Mouse (Mus musculus): Measurements from ENCODE around the gene Wars. TPM values are rescaled to one million over a fixed set of nuclear protein-coding genes. Genes with fewer than 3 reads are reported as not detected.
"Not testable (repeated sequence)": the region's sequence is repeated elsewhere in the genome, so short reads cannot be mapped to it uniquely, and the experiment has no call there.

The Wars gene
- polyA plus RNA-seq, 1 experiment = 487 TPM

- DNase-seq (ENCODE audit: low read depth) = no peak
Measured at GRCm38 (mm10) chr12:108857109-108857508, 36.9 kb downstream of the Wars start.

GRCm38 (mm10) chr12:108856186-108856585 is 37.8 kb downstream of the Wars start:
- no peak for DNase-seq (ENCODE audit: low read depth)

GRCm38 (mm10) chr12:108855081-108855480 is 38.9 kb downstream of the Wars start:
- no peak for DNase-seq (ENCODE audit: low read depth)

- DNase-seq (ENCODE audit: low read depth) = no peak
Measured at GRCm38 (mm10) chr12:108852822-108853221, 41.2 kb downstream of the Wars start.

GRCm38 (mm10) chr12:108850886-108851285 is 43.1 kb downstream of the Wars start:
- no peak for DNase-seq (ENCODE audit: low read depth)

GRCm38 (mm10) chr12:108850129-108850528 is 43.8 kb downstream of the Wars start:
- no peak for DNase-seq (ENCODE audit: low read depth)

GRCm38 (mm10) chr12:108849488-108850022 is 44.4 kb downstream of the Wars start:
- DNase-seq (ENCODE audit: low read depth) = no peak

GRCm38 (mm10) chr12:108848033-108848432 is 45.9 kb downstream of the Wars start:
- DNase-seq (ENCODE audit: low read depth) = not testable (repeated sequence)

- no peak for DNase-seq (ENCODE audit: low read depth)
Measured at GRCm38 (mm10) chr12:108842663-108843062, 51.3 kb downstream of the Wars start.

- peak; percentile 80 for DNase-seq (ENCODE audit: low read depth)
Measured at GRCm38 (mm10) chr12:108841181-108841580, 52.8 kb downstream of the Wars start.

- DNase-seq (ENCODE audit: low read depth) = no peak
Measured at GRCm38 (mm10) chr12:108836722-108837121, 57.3 kb downstream of the Wars start.

GRCm38 (mm10) chr12:108835840-108836409 is 58.0 kb downstream of the Wars start, which contains the start of the genes Slc25a29 and Slc25a47:
Gene Slc25a29, minus strand, starts transcription at chr12:108835883.
Gene Slc25a47, plus strand, starts transcription at chr12:108836046.
- no peak for DNase-seq (ENCODE audit: low read depth)

GRCm38 (mm10) chr12:108835208-108835839 is 58.6 kb downstream of the Wars start:
- no peak for DNase-seq (ENCODE audit: low read depth)

- DNase-seq (ENCODE audit: low read depth) = no peak
Measured at GRCm38 (mm10) chr12:108834786-108835185, 59.2 kb downstream of the Wars start.

GRCm38 (mm10) chr12:108834337-108834736 is 59.6 kb downstream of the Wars start:
- no peak for DNase-seq (ENCODE audit: low read depth)

GRCm38 (mm10) chr12:108833408-108833807 is 60.6 kb downstream of the Wars start:
- no peak for DNase-seq (ENCODE audit: low read depth)

GRCm38 (mm10) chr12:108832851-108833250 is 61.1 kb downstream of the Wars start:
- DNase-seq (ENCODE audit: low read depth) = no peak

GRCm38 (mm10) chr12:108831966-108832643 is 61.9 kb downstream of the Wars start:
- DNase-seq (ENCODE audit: low read depth) = peak; percentile 85

GRCm38 (mm10) chr12:108830358-108830757 is 63.6 kb downstream of the Wars start:
- DNase-seq (ENCODE audit: low read depth) = no peak

- no peak for DNase-seq (ENCODE audit: low read depth)
Measured at GRCm38 (mm10) chr12:108829636-108830035, 64.3 kb downstream of the Wars start.

- no peak for DNase-seq (ENCODE audit: low read depth)
Measured at GRCm38 (mm10) chr12:108827641-108828040, 66.3 kb downstream of the Wars start.

GRCm38 (mm10) chr12:108826958-108827535 is 66.9 kb downstream of the Wars start:
- DNase-seq (ENCODE audit: low read depth) = no peak
